Mouse (Mus musculus) erythroblast, embryonic 14.5 days (primary cell): Measurements from ENCODE around the gene Mxd3.

Experiments
- GATA1 ChIP-seq: IDR thresholded peaks from 2 replicates; pipeline ENCODE4 v1.6.1; 2012; ENCODE audit warnings: low read length, inconsistent platforms, mixed read lengths
- TAL1 ChIP-seq: IDR thresholded peaks from 3 replicates; pipeline ENCODE4 v1.6.1; 2012; ENCODE audit warnings: low read length, inconsistent platforms, mixed read lengths

DNA sequence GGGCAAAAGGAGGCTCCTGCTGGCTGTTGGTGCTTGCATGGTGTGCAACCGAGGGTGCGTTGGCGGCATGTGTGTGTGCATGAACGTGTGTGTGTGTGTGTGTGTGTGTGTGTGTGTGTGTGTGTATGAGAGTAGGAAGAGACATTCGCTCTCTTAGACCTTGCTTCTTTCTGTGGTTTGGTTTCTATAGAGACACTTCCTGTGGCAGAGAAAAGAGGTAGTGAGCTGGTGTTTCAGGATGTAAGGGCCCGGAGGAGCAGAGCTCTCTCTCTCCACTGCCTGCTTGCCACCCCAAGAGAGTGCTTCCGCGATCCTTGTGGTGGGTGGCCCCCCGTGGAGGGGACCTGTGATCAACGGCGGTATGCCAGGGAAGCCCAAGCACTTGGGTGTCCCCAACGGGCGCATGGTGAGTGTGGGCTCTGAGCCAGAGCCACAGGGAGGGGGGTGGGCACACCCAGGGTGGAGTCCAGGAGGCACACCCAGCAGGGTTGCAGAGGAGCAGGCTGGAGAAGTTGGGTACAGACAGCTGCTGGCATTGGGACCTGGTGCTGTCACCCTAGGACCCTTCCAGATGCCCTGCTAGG lies 40.0 kb upstream of the Mxd3 start, which contains the start of gene Rgs14:
- no peak for TF ChIP-seq GATA1
- no peak for TF ChIP-seq TAL1
